Mouse (Mus musculus) heart, embryonic 16.5 days (tissue): ENCODE measurements around the gene Arhgef12. TPM values are rescaled to one million over a fixed set of nuclear protein-coding genes. Genes with fewer than 3 reads are reported as not detected.

Experiments
- ATAC-seq: fragments of 200-750 bp; cut with Nextera tagmentation; replicated peaks from 2 replicates; pipeline ENCODE4 v1.8.0; 2017; ENCODE audit warnings: moderate number of reproducible peaks; ENCODE audit not compliant: insufficient read depth, low FRiP score; ENCODE audit errors: extremely low read depth
- H3K27ac ChIP-seq: fragments of 300-500 bp; sonication (generic); 2 replicates; pipeline ENCODE4 v1.5.1; 2014; ENCODE audit warnings: mild to moderate bottlenecking, low read length, control low read depth, moderate library complexity
- H3K27me3 ChIP-seq: fragments of 300-500 bp; sonication (generic); 2 replicates; pipeline ENCODE4 v1.6.1; 2014; ENCODE audit warnings: low read length, mixed read lengths; ENCODE audit not compliant: control insufficient read depth, insufficient read depth
- H3K36me3 ChIP-seq: fragments of 300-500 bp; sonication (generic); 2 replicates; pipeline ENCODE4 v1.6.1; 2014; ENCODE audit not compliant: control insufficient read depth, insufficient read depth
- H3K4me1 ChIP-seq: fragments of 300-500 bp; sonication (generic); 2 replicates; pipeline ENCODE4 v1.6.1; 2014; ENCODE audit warnings: low read length, mixed read lengths; ENCODE audit not compliant: control insufficient read depth, insufficient read depth
- H3K4me2 ChIP-seq: fragments of 300-500 bp; sonication (generic); 2 replicates; pipeline ENCODE4 v1.6.1; 2014; ENCODE audit warnings: low read depth, mild to moderate bottlenecking, control low read depth, low read length
- H3K4me3 ChIP-seq: fragments of 300-500 bp; sonication (generic); 2 replicates; pipeline ENCODE4 v1.5.1; 2014; ENCODE audit warnings: mild to moderate bottlenecking, control low read depth, low read length
- H3K9ac ChIP-seq: fragments of 300-500 bp; sonication (generic); 2 replicates; pipeline ENCODE4 v1.6.1; 2014; ENCODE audit warnings: low read length, control low read depth
- H3K9me3 ChIP-seq: fragments of 300-500 bp; sonication (generic); replicated peaks from 2 replicates; pipeline ENCODE4 v1.6.1; 2016; ENCODE audit warnings: low read length; ENCODE audit not compliant: control insufficient read depth
- WGBS: fragments of 180-500 bp; shearing (Covaris S2); extraction: QIAGEN DNeasy Blood & Tissue Kit; methylation state at CpG from one replicate; pipeline ENCODE4 v1.1.7; 2014; 5-methylcytosine and 5-hydroxymethylcytosine counted together
- polyA plus RNA-seq: library from polyadenylated mRNA; unstranded; fragments of >200 nt; fragmentation: Nextera tagmentation; extraction: Ambion mirVana; gene quantifications from 2 replicates; pipeline ENCODE4 v1.2.1, GENCODE M21; 2015

Arhgef12 gene
- polyA plus RNA-seq: 10.9 and 12.4 TPM in 2 replicates

GRCm38 (mm10) chr9:43107187-43107517 lies at the start of gene Arhgef12:
Gene Arhgef12, minus strand, starts transcription at chr9:43107239.
- peak within 1 kb of the TSS; percentile 89 for H3K4me2 ChIP-seq
- peaks cover 26% of the 10 kb centered on the region for H3K4me1 ChIP-seq
- H3K27ac ChIP-seq: peak within 1 kb of the TSS; percentile 97
- H3K36me3 ChIP-seq: peaks cover 17% of the 10 kb centered on the region
- peak within 1 kb of the TSS; percentile 83 for H3K4me3 ChIP-seq
- no peak for ATAC-seq
- H3K27me3 ChIP-seq: no peaks in the 10 kb centered on the region
- 13% methylated on average over 10 of the region's 10 CpGs for WGBS
- peak within 1 kb of the TSS; percentile 95 for H3K9ac ChIP-seq
- no peaks in the 10 kb centered on the region for H3K9me3 ChIP-seq

- no peak for ATAC-seq
- no peak overlapping the region for H3K4me2 ChIP-seq
- peaks cover 5% of the 10 kb centered on the region for H3K27me3 ChIP-seq
- H3K4me1 ChIP-seq: peaks cover under 1% of the 10 kb centered on the region; the same call in 1 of the 2 replicates
- no peaks in the 10 kb centered on the region for H3K36me3 ChIP-seq
- no peak overlapping the region for H3K4me3 ChIP-seq
- WGBS: 48% methylated on average over 6 of the region's 6 CpGs
- H3K9me3 ChIP-seq: no peaks in the 10 kb centered on the region
- H3K9ac ChIP-seq: no peak overlapping the region
- H3K27ac ChIP-seq: no peak overlapping the region
These were observed 48.9 kb upstream of the Arhgef12 start for GRCm38 (mm10) chr9:43155960-43156359.

GRCm38 (mm10) chr9:43151779-43152178 lies 44.7 kb upstream of the Arhgef12 start:
- Histone ChIP-seq H3K4me1 (peaks cover 11% of the 10 kb centered on the region), H3K36me3 (no peaks in the 10 kb centered on the region), H3K27ac (no peak overlapping the region), H3K9ac (no peak overlapping the region), H3K9me3 (no peaks in the 10 kb centered on the region), H3K27me3 (peaks cover 7% of the 10 kb centered on the region), H3K4me2 (no peak overlapping the region), H3K4me3 (no peak overlapping the region)
- 82% methylated on average over 6 of the region's 6 CpGs for WGBS
- ATAC-seq: no peak

- Histone ChIP-seq H3K4me2 (no peak overlapping the region), H3K36me3 (no peaks in the 10 kb centered on the region), H3K4me3 (no peak overlapping the region), H3K4me1 (peaks cover 11% of the 10 kb centered on the region), H3K9ac (no peak overlapping the region), H3K9me3 (no peaks in the 10 kb centered on the region), H3K27ac (no peak overlapping the region), H3K27me3 (peaks cover 7% of the 10 kb centered on the region)
- WGBS: 42% methylated on average over 9 of the region's 9 CpGs
- ATAC-seq: no peak
These were observed 43.9 kb upstream of the Arhgef12 start for GRCm38 (mm10) chr9:43150957-43151356.

GRCm38 (mm10) chr9:43150075-43150474 lies 43.0 kb upstream of the Arhgef12 start:
- 7% methylated on average over 10 of the region's 10 CpGs for WGBS
- Histone ChIP-seq H3K4me1 (peaks cover 11% of the 10 kb centered on the region), H3K36me3 (no peaks in the 10 kb centered on the region), H3K9ac (no peak overlapping the region), H3K4me3 (no peak overlapping the region), H3K27ac (no peak overlapping the region), H3K27me3 (peaks cover 4% of the 10 kb centered on the region), H3K4me2 (peak overlapping the region; percentile 39), H3K9me3 (no peaks in the 10 kb centered on the region)
- peak; percentile 73 for ATAC-seq

GRCm38 (mm10) chr9:43149498-43149897 lies 42.5 kb upstream of the Arhgef12 start:
- no peaks in the 10 kb centered on the region for H3K9me3 ChIP-seq
- H3K9ac ChIP-seq: no peak overlapping the region
- no peaks in the 10 kb centered on the region for H3K36me3 ChIP-seq
- no peak for ATAC-seq
- no peak overlapping the region for H3K4me3 ChIP-seq
- WGBS: 76% methylated on average over 3 of the region's 3 CpGs
- H3K4me1 ChIP-seq: peaks cover 11% of the 10 kb centered on the region
- H3K4me2 ChIP-seq: no peak overlapping the region
- H3K27ac ChIP-seq: no peak overlapping the region
- peaks cover 4% of the 10 kb centered on the region for H3K27me3 ChIP-seq

GRCm38 (mm10) chr9:43145196-43145595 lies 38.2 kb upstream of the Arhgef12 start:
- Histone ChIP-seq H3K27ac (no peak overlapping the region), H3K4me2 (no peak overlapping the region), H3K4me1 (peaks cover 3% of the 10 kb centered on the region), H3K27me3 (0 out of 2 replicates have a peak, but pooled peaks cover 2% of the 10 kb centered on the region), H3K9ac (no peak overlapping the region), H3K9me3 (no peaks in the 10 kb centered on the region), H3K4me3 (no peak overlapping the region), H3K36me3 (no peaks in the 10 kb centered on the region)
- ATAC-seq: no peak
- 79% methylated on average over 4 of the region's 4 CpGs for WGBS

- no peaks in the 10 kb centered on the region for H3K36me3 ChIP-seq
- no peak for ATAC-seq
- no peak overlapping the region for H3K4me3 ChIP-seq
- no peak overlapping the region for H3K27ac ChIP-seq
- H3K9ac ChIP-seq: no peak overlapping the region
- 39% methylated on average over 12 of the region's 12 CpGs for WGBS
- H3K4me1 ChIP-seq: no peaks in the 10 kb centered on the region
- H3K9me3 ChIP-seq: no peaks in the 10 kb centered on the region
- H3K4me2 ChIP-seq: no peak overlapping the region
- no peaks in the 10 kb centered on the region for H3K27me3 ChIP-seq
These were observed 37.3 kb upstream of the Arhgef12 start for GRCm38 (mm10) chr9:43144206-43144810.

GRCm38 (mm10) chr9:43141839-43142238 lies 34.8 kb upstream of the Arhgef12 start:
- H3K4me1 ChIP-seq: no peaks in the 10 kb centered on the region
- ATAC-seq: no peak; the same call in 1 of the 2 replicates

More at GRCm38 (mm10) chr9:43141839-43142238, 34.8 kb upstream of the Arhgef12 start:
- Histone ChIP-seq H3K27ac (no peak overlapping the region), H3K9me3 (no peaks in the 10 kb centered on the region), H3K4me2 (no peak overlapping the region), H3K9ac (no peak overlapping the region), H3K27me3 (no peaks in the 10 kb centered on the region), H3K36me3 (no peaks in the 10 kb centered on the region), H3K4me3 (no peak overlapping the region)
- WGBS: 5% methylated on average over 4 of the region's 4 CpGs
